Mouse (Mus musculus): Measurements from ENCODE around the gene Cbwd1. TPM values are rescaled to one million over a fixed set of nuclear protein-coding genes. Genes with fewer than 3 reads are reported as not detected.
"Not testable (repeated sequence)": the region's sequence is repeated elsewhere in the genome, so short reads cannot be mapped to it uniquely, and the experiment has no call there.

Cbwd1 gene
- polyA plus RNA-seq, 1 experiment from 2014 or later: 24.9 TPM

- no peak overlapping the region for H3K4me2 ChIP-seq (replicated peaks; ENCODE audit: low read depth, low read length)
- H3K4me1 ChIP-seq (replicated peaks; ENCODE audit: control insufficient read depth, insufficient read depth, low read length): peaks cover 7% of the 10 kb centered on the region
- no peaks in the 10 kb centered on the region for H3K9me3 ChIP-seq (ENCODE audit: control insufficient read depth, low read length)
- DNase-seq (ENCODE audit: low spot score) (peak; percentile 16), ATAC-seq (ENCODE audit: low FRiP score) (no peak)
- H3K9ac ChIP-seq (ENCODE audit: low read depth, low read length): no peak overlapping the region
- H3K27me3 ChIP-seq (ENCODE audit: control insufficient read depth, insufficient read depth, low read length): peaks cover 45% of the 10 kb centered on the region
- no peaks in the 10 kb centered on the region for H3K36me3 ChIP-seq (ENCODE audit: control insufficient read depth, insufficient read depth, low read length)
- no peak overlapping the region for H3K4me3 ChIP-seq (ENCODE audit: low read depth, low read length)
- whole genome bisulfite sequencing: 13% methylated on average over 4 of the region's 4 CpGs
- H3K27ac ChIP-seq (ENCODE audit: low read depth, low read length): no peak overlapping the region
Measured at GRCm38 (mm10) chr19:24896536-24896935, 64.9 kb downstream of the Cbwd1 start.

DNA sequence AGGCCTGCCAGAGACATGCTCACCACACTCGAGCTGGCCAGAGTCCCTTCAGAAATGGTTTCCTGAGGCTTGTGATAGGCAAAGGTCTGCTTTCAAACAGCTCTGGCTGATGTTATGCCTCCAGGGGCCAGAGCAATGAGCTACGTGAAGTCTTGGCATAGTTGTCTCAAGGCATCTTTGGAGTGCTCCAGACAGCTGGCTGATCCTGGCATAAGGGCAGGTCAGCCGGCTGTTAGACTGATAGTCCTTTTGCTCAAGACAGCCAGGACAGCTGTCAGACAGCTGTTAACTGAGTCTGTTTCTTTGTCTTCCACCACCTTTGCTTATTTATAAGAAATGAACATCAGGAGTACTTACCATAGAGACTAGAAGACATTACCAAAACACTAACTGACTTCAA, 74.5 kb downstream of the Cbwd1 start:
- Histone ChIP-seq H3K27ac (ENCODE audit: low read depth, low read length) (no peak overlapping the region), H3K9ac (ENCODE audit: low read depth, low read length) (no peak overlapping the region), H3K9me3 (ENCODE audit: control insufficient read depth, low read length) (no peaks in the 10 kb centered on the region), H3K4me3 (ENCODE audit: low read depth, low read length) (no peak overlapping the region), H3K4me2 (replicated peaks; ENCODE audit: low read depth, low read length) (no peak overlapping the region), H3K27me3 (ENCODE audit: control insufficient read depth, insufficient read depth, low read length) (no peaks in the 10 kb centered on the region), H3K4me1 (replicated peaks; ENCODE audit: control insufficient read depth, insufficient read depth, low read length) (no peaks in the 10 kb centered on the region), H3K36me3 (ENCODE audit: control insufficient read depth, insufficient read depth, low read length) (no peaks in the 10 kb centered on the region)
- no peak for ATAC-seq (ENCODE audit: low FRiP score)
- no peak for DNase-seq (ENCODE audit: low spot score)
- WGBS: 73% methylated on average over 3 of the region's 3 CpGs

GRCm38 (mm10) chr19:24885504-24885903, 75.9 kb downstream of the Cbwd1 start:
- H3K9ac ChIP-seq (ENCODE audit: low read depth, low read length): no peak overlapping the region
- H3K4me3 ChIP-seq (ENCODE audit: low read depth, low read length): no peak overlapping the region
- H3K4me1 ChIP-seq (replicated peaks; ENCODE audit: control insufficient read depth, insufficient read depth, low read length): no peaks in the 10 kb centered on the region
- no peaks in the 10 kb centered on the region for H3K36me3 ChIP-seq (ENCODE audit: control insufficient read depth, insufficient read depth, low read length)
- no peak overlapping the region for H3K4me2 ChIP-seq (replicated peaks; ENCODE audit: low read depth, low read length)
- DNase-seq (ENCODE audit: low spot score) (peak; percentile 80), ATAC-seq (ENCODE audit: low FRiP score) (no peak)
- no peaks in the 10 kb centered on the region for H3K27me3 ChIP-seq (ENCODE audit: control insufficient read depth, insufficient read depth, low read length)
- H3K27ac ChIP-seq (ENCODE audit: low read depth, low read length): no peak overlapping the region
- WGBS: 21% methylated on average over 5 of the region's 5 CpGs
- H3K9me3 ChIP-seq (ENCODE audit: control insufficient read depth, low read length): no peaks in the 10 kb centered on the region

GRCm38 (mm10) chr19:24881237-24881636, 80.2 kb downstream of the Cbwd1 start:
- Histone ChIP-seq H3K4me1 (replicated peaks; ENCODE audit: control insufficient read depth, insufficient read depth, low read length) (no peaks in the 10 kb centered on the region), H3K4me3 (ENCODE audit: low read depth, low read length) (no peak overlapping the region), H3K4me2 (replicated peaks; ENCODE audit: low read depth, low read length) (no peak overlapping the region), H3K36me3 (ENCODE audit: control insufficient read depth, insufficient read depth, low read length) (no peaks in the 10 kb centered on the region), H3K27me3 (ENCODE audit: control insufficient read depth, insufficient read depth, low read length) (no peaks in the 10 kb centered on the region), H3K9ac (ENCODE audit: low read depth, low read length) (no peak overlapping the region), H3K27ac (ENCODE audit: low read depth, low read length) (no peak overlapping the region), H3K9me3 (ENCODE audit: control insufficient read depth, low read length) (no peaks in the 10 kb centered on the region)
- DNase-seq (ENCODE audit: low spot score) (no peak), ATAC-seq (ENCODE audit: low FRiP score) (no peak)
- WGBS: 65% methylated on average over 4 of the region's 4 CpGs

GRCm38 (mm10) chr19:24875129-24875870, 86.1 kb downstream of the Cbwd1 start, which contains the start of gene Gm10053:
Gm10053 (plus strand) TSS chr19:24875686.
- H3K4me1 ChIP-seq (replicated peaks; ENCODE audit: control insufficient read depth, insufficient read depth, low read length); H3K36me3 ChIP-seq (ENCODE audit: control insufficient read depth, insufficient read depth, low read length); H3K27me3 ChIP-seq (ENCODE audit: control insufficient read depth, insufficient read depth, low read length); H3K27ac ChIP-seq (ENCODE audit: low read depth, low read length); H3K4me2 ChIP-seq (replicated peaks; ENCODE audit: low read depth, low read length); H3K9me3 ChIP-seq (ENCODE audit: control insufficient read depth, low read length); ATAC-seq (ENCODE audit: low FRiP score); H3K9ac ChIP-seq (ENCODE audit: low read depth, low read length); H3K4me3 ChIP-seq (ENCODE audit: low read depth, low read length); DNase-seq (ENCODE audit: low spot score): not testable (repeated sequence)
- 88% methylated on average over 23 of the region's 26 CpGs for WGBS

DNA sequence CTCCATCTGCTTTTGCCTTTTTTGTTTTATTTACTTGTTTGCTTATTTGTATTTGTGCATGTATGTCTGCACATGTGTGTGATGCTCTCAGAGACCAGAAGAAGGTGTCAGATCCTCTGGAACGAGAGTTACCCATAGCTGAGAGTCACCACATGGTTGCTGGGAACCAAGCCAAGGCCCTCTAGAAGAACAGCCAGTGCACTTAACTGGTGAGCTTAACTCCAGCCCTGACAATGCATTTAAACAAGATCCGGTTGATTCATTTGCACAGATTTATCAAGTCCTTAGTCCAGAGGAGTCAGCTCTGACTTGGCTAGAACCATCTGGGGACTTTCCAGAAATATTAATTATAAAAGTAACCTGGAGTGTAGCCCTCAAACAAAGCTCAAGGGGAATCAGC, 87.5 kb downstream of the Cbwd1 start:
- H3K27me3 ChIP-seq (ENCODE audit: control insufficient read depth, insufficient read depth, low read length): 0 out of 2 replicates have a peak, but pooled peaks cover 2% of the 10 kb centered on the region
- H3K9me3 ChIP-seq (ENCODE audit: control insufficient read depth, low read length): no peaks in the 10 kb centered on the region
- no peak overlapping the region for H3K27ac ChIP-seq (ENCODE audit: low read depth, low read length)
- ATAC-seq (ENCODE audit: low FRiP score) (no peak), DNase-seq (ENCODE audit: low spot score) (no peak)
- H3K4me1 ChIP-seq (replicated peaks; ENCODE audit: control insufficient read depth, insufficient read depth, low read length): no peaks in the 10 kb centered on the region
- no peak overlapping the region for H3K4me3 ChIP-seq (ENCODE audit: low read depth, low read length)
- H3K4me2 ChIP-seq (replicated peaks; ENCODE audit: low read depth, low read length): no peak overlapping the region
- no peaks in the 10 kb centered on the region for H3K36me3 ChIP-seq (ENCODE audit: control insufficient read depth, insufficient read depth, low read length)
- no peak overlapping the region for H3K9ac ChIP-seq (ENCODE audit: low read depth, low read length)
- WGBS: 75% methylated on average over 2 of the region's 2 CpGs

DNA sequence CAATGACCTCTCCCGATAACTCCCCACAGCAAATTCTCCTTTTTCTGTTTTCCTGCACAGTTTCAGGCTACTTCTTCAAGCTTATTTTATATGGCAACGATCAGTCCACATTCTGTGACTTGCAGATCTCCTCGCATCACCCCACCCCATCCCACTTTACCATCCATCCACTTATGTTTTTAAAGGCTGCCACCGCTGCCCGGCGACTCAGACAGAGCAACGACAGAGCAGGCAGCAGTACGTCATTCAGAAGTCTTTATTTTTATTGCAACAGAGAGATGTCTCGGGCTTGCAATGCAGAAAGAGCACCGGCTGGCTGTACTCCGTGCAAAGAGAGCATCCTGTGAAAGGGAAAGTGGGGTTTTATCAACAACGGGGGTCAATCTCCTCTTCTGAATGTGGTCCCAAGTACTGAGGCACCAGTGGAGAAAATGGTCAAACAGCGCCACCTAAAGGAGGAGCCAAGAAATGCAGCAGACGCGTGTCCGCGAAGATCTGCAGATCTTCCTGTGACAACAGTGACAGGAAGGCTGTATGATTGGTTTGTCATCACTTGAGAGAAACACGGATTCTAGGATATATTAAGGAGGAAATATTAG, 90.3 kb downstream of the Cbwd1 start:
- H3K27me3 ChIP-seq (ENCODE audit: control insufficient read depth, insufficient read depth, low read length): 0 out of 2 replicates have a peak, but pooled peaks cover 2% of the 10 kb centered on the region
- no peak overlapping the region for H3K4me3 ChIP-seq (ENCODE audit: low read depth, low read length)
- DNase-seq (ENCODE audit: low spot score) (peak; percentile 93), ATAC-seq (ENCODE audit: low FRiP score) (peak; percentile 54; the same call in 1 of the 2 replicates)
- WGBS: 24% methylated on average over 18 of the region's 18 CpGs
- no peaks in the 10 kb centered on the region for H3K36me3 ChIP-seq (ENCODE audit: control insufficient read depth, insufficient read depth, low read length)
- H3K9me3 ChIP-seq (ENCODE audit: control insufficient read depth, low read length): no peaks in the 10 kb centered on the region
- H3K4me2 ChIP-seq (replicated peaks; ENCODE audit: low read depth, low read length): peak overlapping the region; percentile 50
- H3K27ac ChIP-seq (ENCODE audit: low read depth, low read length): no peak overlapping the region
- H3K4me1 ChIP-seq (replicated peaks; ENCODE audit: control insufficient read depth, insufficient read depth, low read length): no peaks in the 10 kb centered on the region
- 0 out of 2 replicates have a peak overlapping the region, but pooled peaks have one; percentile 29 for H3K9ac ChIP-seq (ENCODE audit: low read depth, low read length)

Measured in hindbrain, embryonic 11.5 days (tissue).